Mouse (Mus musculus): ENCODE results near the gene Fbrsl1.
"Not testable (repeated sequence)": the region's sequence is repeated elsewhere in the genome, so short reads cannot be mapped to it uniquely, and the experiment has no call there.

DNA sequence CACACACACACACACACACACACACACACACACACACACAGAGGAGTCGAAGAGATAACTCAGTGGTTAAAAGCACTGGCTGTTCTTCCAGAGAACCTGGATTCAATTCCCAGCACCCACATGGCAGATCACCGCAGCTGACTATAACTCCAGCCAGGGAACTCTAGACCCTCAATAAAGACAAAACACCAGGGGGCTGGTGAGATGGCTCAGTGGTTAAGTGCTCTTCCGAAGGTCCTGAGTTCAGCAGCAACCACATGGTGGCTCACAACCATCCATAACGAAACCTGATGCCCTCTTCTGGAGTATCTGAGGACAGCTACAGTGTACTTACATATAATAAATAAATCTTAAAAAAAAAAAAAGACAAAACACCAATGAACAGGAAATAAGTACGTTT is 12.1 kb downstream of the Fbrsl1 start:
- TF ChIP-seq GATA1, TAL1 (IDR thresholded peaks at IDR 0.05; ENCODE audit: low read length): not testable (repeated sequence)
